ENCODE assay signal across 9 mouse cellular contexts in genomic region chr4:49845612-49845985, GRCm38 (mm10). TPM values are rescaled to one million over a fixed set of nuclear protein-coding genes. Genes with fewer than 3 reads are reported as not detected.
DNase-seq lines count a peak whose midpoint lies in the region; ATAC-seq and TF ChIP-seq lines count a peak whose summit lies in the region.
"Had no signal": no experiment of that assay in that cellular context is flagged by ENCODE, and none has a peak within 500 bp of the region (broad histone marks: within the 10 kb centered on the region; RNA-seq: fewer than 3 reads in every experiment).

Grin3a (minus strand) TSS chr4:49845744.

- peaks cover 46% of the 10 kb centered on the region for H3K27me3 ChIP-seq in lung, embryonic 15.5 days

- no peaks in the 10 kb centered on the region for H3K9me3 ChIP-seq in ES-E14 (ENCODE audit: control insufficient read depth, insufficient read depth, low read depth, low read length)
- no peaks in the 10 kb centered on the region for H3K9me3 ChIP-seq in lung, embryonic 15.5 days

- peak within 1 kb of the TSS; percentile 27 for H3K9ac ChIP-seq in ES-E14 (ENCODE audit: insufficient read depth, low read depth, low read length, poor library complexity, severe bottlenecking)
- H3K9ac ChIP-seq in lung, embryonic 15.5 days = peak within 1 kb of the TSS; percentile 16; the same call in 1 of the 2 replicates

- in situ Hi-C loops in ES-E14 (cut with MboI; ENCODE audit: low sequenced_read_pairs in 2 of 2, unreplicated experiment in 2 of 2) = no loop called here

- H3K4me1 ChIP-seq in ES-E14 (ENCODE audit: control insufficient read depth in 2 of 2, insufficient read depth in 2 of 2, low read length in 2 of 2, poor library complexity in 1 of 2) = peaks cover 0 to 3% of the 10 kb centered on the region in 2 experiments; a peak in 1 of 4 replicates
- peaks cover 17% of the 10 kb centered on the region for H3K4me1 ChIP-seq in lung, embryonic 15.5 days

- WGBS in lung, embryonic 15.5 days = under 1% methylated on average over 24 of the region's 25 CpGs

- ATAC-seq in hematopoietic stem cell, adult 5-6 weeks (replicated peaks in 1 of 2; ENCODE audit: insufficient read depth in 1 of 2, low FRiP score in 2 of 2, low TSS enrichment in 1 of 2, low read depth in 1 of 2, poor library complexity in 2 of 2, severe bottlenecking in 2 of 2) = peak; percentile 69 to 79
- ATAC-seq in lung, embryonic 15.5 days (ENCODE audit: borderline replicate concordance, extremely low read depth, low FRiP score, low TSS enrichment) = peak; percentile 91
- no peak for ATAC-seq in erythroid progenitor cell, adult 5-6 weeks (replicated peaks; ENCODE audit: low FRiP score, poor library complexity, severe bottlenecking)

- no peak for DNase-seq in ES-E14 (ENCODE audit: low read depth, low spot score)
- peak; percentile 11 for DNase-seq in cerebellum, adult 8-10 months
- DNase-seq in forelimb bud, embryonic 11.5 days (ENCODE audit: low read depth, low spot score) = peak; percentile 48
- peak; percentile 42 for DNase-seq in layer of hippocampus, adult 9-10 months (ENCODE audit: low spot score)
- peak; percentile 63 to 64 for DNase-seq in right cerebral cortex, postnatal 36 days (ENCODE audit: low spot score in 2 of 2)

- no peak within 1 kb of the TSS for H3K27ac ChIP-seq in ES-E14 (ENCODE audit: insufficient read depth, low read depth, low read length, poor library complexity, severe bottlenecking)
- no peak within 1 kb of the TSS for H3K27ac ChIP-seq in lung, embryonic 15.5 days

- peak within 1 kb of the TSS; percentile 87 for H3K4me2 ChIP-seq in lung, embryonic 15.5 days

- H3K4me3 ChIP-seq in ES-E14 (ENCODE audit: insufficient read depth in 1 of 2, low read depth in 1 of 2, low read length in 2 of 2, poor library complexity in 1 of 2, severe bottlenecking in 1 of 2) = peak within 1 kb of the TSS; percentile 59 to 73
- peak within 1 kb of the TSS; percentile 44 for H3K4me3 ChIP-seq in lung, embryonic 15.5 days

- H3K36me3 ChIP-seq in ES-E14 (ENCODE audit: control insufficient read depth, insufficient read depth, low read length, poor library complexity, severe bottlenecking) = no peaks in the 10 kb centered on the region
- no peaks in the 10 kb centered on the region for H3K36me3 ChIP-seq in lung, embryonic 15.5 days

TF ChIP-seq in ES-E14, 5 proteins besides CTCF, POLR2A, EP300 and RAD21:
- TF ChIP-seq HCFC1 (IDR thresholded peaks at IDR 0.05; ENCODE audit: borderline replicate concordance, insufficient read depth, low read length) (no peak), ZNF384 (IDR thresholded peaks at IDR 0.05; ENCODE audit: low read depth, low read length) (no peak), MAFK (IDR thresholded peaks at IDR 0.05; ENCODE audit: insufficient read depth, low read depth, low read length) (no peak), ZC3H11A (IDR thresholded peaks at IDR 0.05; ENCODE audit: borderline replicate concordance, low read depth, low read length) (no peak), CHD2 (IDR thresholded peaks at IDR 0.05; ENCODE audit: low read depth, low read length) (no peak)

RNA-seq across cellular contexts. Expression of gene Grin3a, which starts in this region (rescaled TPM):
- total RNA-seq in ES-E14 (2012; rRNA removed) = 0.11 and 0.18 TPM in 2 replicates
- under 0.01 TPM in 1 of 2 replicates, not detected in the other for total RNA-seq in hematopoietic stem cell, adult 5-6 weeks (2017)
- polyA plus RNA-seq in lung, embryonic 15.5 days (2015; fragmentation: Nextera tagmentation; extraction: Ambion mirVana) = 0.37 and 0.47 TPM in 2 replicates
- total RNA-seq in erythroid progenitor cell, adult 5-6 weeks (2015; ENCODE audit: low replicate concordance) = not detected in 2 replicates
- not detected in 2 replicates for total RNA-seq in erythroid progenitor cell, adult 5-6 weeks (2017; ENCODE audit: low replicate concordance)
- polyA plus RNA-seq: spleen, adult 2 months had no signal

Comparison
In these comparisons a context has a peak if more than half of its experiments do, and no peak if none do; other contexts are left out.
1. Peak in ATAC-seq in hematopoietic stem cell, adult 5-6 weeks; RNA of the gene not detected or under 1 TPM.
2. Peak in ATAC-seq, H3K4me3 ChIP-seq, H3K9ac ChIP-seq and H3K4me2 ChIP-seq in lung, embryonic 15.5 days; RNA of the gene not detected or under 1 TPM.